Mouse (Mus musculus) liver, adult 2 months (tissue): ENCODE measurements around the gene Marveld3.

Experiments used
- CTCF ChIP-seq: fragments of 200-500 bp; IDR thresholded peaks from 2 replicates; pipeline ENCODE4 v1.5.1; 2011; ENCODE audit warnings: low read depth, low read length, control low read depth
- POLR2A ChIP-seq: fragments of 200-500 bp; IDR thresholded peaks from 2 replicates; pipeline ENCODE4 v1.6.1; 2011; ENCODE audit warnings: low read length, control low read depth; ENCODE audit not compliant: insufficient read depth; ENCODE audit errors: extremely low read depth

DNA sequence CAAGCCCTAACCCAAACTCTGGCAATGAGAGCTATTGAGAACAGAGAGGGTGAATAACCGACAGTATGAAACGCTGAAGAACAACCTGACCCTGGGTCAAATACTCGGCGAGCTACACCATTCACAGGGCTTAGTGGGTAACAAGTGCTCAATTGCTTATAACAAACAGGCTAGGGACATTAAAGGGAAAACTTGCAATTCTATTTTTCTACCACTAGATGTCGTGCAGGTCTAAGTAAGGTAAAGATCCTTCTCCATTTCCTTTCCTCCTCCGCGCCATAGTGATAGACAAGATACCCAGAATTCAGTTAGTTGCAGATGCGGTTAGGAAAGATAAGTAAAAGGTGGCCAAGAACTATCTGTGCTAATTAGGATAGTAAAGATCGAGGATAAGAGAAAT, 8.3 kb upstream of the Marveld3 start:
- TF ChIP-seq CTCF (peak; percentile 72), POLR2A (no peak)
